Mouse (Mus musculus) testis, adult 2 months (tissue): ENCODE results near the gene Zswim1.

ENCODE experiments used
- CTCF ChIP-seq: fragments of 200-500 bp; IDR thresholded peaks from 2 replicates; pipeline ENCODE4 v1.5.1; 2012; ENCODE audit warnings: low read depth, mild to moderate bottlenecking, inconsistent platforms, low read length, moderate library complexity; ENCODE audit not compliant: control insufficient read depth, insufficient read depth, insufficient replicate concordance
- POLR2A ChIP-seq: fragments of 200-500 bp; IDR thresholded peaks from 2 replicates; pipeline ENCODE4 v1.6.1; 2012; ENCODE audit warnings: low read depth, mild to moderate bottlenecking, inconsistent platforms, low read length, moderate library complexity; ENCODE audit not compliant: control insufficient read depth

DNA sequence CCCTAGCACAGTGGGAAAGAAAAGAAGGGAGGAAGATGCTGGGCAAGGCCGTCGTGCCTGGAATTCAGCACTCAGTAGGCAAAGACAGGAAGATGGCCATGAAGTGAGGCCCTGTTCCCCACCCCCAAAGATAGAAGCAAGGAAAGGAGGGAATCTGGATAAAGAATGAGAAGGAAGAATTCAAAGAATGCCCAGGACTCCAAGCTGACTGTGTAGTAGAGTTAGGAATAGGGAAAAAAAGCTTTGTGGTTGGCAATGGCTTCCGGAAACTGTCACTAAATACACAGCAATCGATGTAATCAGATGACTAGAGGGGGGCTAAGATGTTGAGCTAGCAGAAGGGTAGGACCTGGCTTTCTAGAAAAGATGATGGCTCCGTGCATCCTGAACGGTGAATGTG is 5.3 kb upstream of the Zswim1 start:
- TF ChIP-seq CTCF, result no peak
- TF ChIP-seq POLR2A, result no peak
